ENCODE assay signal across 21 mouse cellular contexts in the genomic region with DNA sequence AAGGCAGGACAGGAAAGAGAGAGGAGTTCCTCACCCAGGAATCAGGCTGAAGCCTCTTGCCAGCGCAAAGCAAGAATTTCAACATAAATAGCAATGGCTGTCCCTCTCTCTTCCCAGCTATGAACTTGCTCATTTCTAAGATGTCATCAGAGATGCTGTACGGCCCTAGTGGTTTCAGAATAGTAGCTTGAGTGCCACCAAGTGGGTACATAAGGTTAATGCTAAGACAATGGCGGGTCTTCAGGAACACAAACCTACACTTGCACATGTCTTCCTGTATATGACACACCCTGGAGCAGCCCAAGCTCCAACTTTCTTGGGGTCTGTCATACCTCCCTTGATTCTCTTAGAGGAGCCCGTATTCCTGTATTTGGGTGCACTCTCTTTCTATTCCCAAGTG. TPM values are rescaled to one million over a fixed set of nuclear protein-coding genes. Genes with fewer than 3 reads are reported as not detected.
DNase-seq lines count a peak whose midpoint lies in the region; ATAC-seq and TF ChIP-seq lines count a peak whose summit lies in the region.
"Had no signal": no experiment of that assay in that cellular context is flagged by ENCODE, and none has a peak within 500 bp of the region (broad histone marks: within the 10 kb centered on the region; RNA-seq: fewer than 3 reads in every experiment).

No protein-coding gene starts in this region.

- no peak for ATAC-seq in intestine, postnatal 0 days
- no peak for ATAC-seq in intestine, embryonic 15.5 days
- peak; percentile 78 for ATAC-seq in granulocyte monocyte progenitor cell, adult 5-6 weeks (replicated peaks; ENCODE audit: poor library complexity, severe bottlenecking)
- no peak for ATAC-seq in erythroid progenitor cell, adult 5-6 weeks (replicated peaks; ENCODE audit: low FRiP score, poor library complexity, severe bottlenecking)
- ATAC-seq: forebrain, embryonic 13.5 days; intestine, embryonic 16.5 days had no signal

- no peaks in the 10 kb centered on the region for H3K9me3 ChIP-seq in intestine, postnatal 0 days (ENCODE audit: control insufficient read depth)
- no peaks in the 10 kb centered on the region for H3K9me3 ChIP-seq in intestine, embryonic 15.5 days
- H3K9me3 ChIP-seq: embryonic facial prominence, embryonic 13.5 days; forebrain, embryonic 13.5 days; heart, embryonic 10.5 days; midbrain, embryonic 10.5 days had no signal

- peak; percentile 37 for TF ChIP-seq CTCF in intestine, postnatal 0 days (IDR thresholded peaks at IDR 0.05; ENCODE audit: low read depth)
- no peak for TF ChIP-seq CTCF in thymus, adult 2 months (IDR thresholded peaks at IDR 0.05; ENCODE audit: borderline replicate concordance, control insufficient read depth, extremely low read depth, insufficient read depth, low read length, poor library complexity)

- WGBS in intestine, postnatal 0 days: 76% methylated on average over 4 of the region's 4 CpGs
- 67% methylated on average over 4 of the region's 4 CpGs for WGBS in intestine, embryonic 15.5 days
- WGBS in thymus, adult 2 months: 64% methylated on average over 4 of the region's 4 CpGs

- H3K36me3 ChIP-seq in intestine, postnatal 0 days (ENCODE audit: control insufficient read depth, insufficient read depth): no peaks in the 10 kb centered on the region
- no peaks in the 10 kb centered on the region for H3K36me3 ChIP-seq in intestine, embryonic 15.5 days
- H3K36me3 ChIP-seq in thymus, adult 2 months (ENCODE audit: control insufficient read depth, insufficient read depth, low read length): no peaks in the 10 kb centered on the region
- H3K36me3 ChIP-seq: embryonic facial prominence, embryonic 13.5 days; heart, embryonic 10.5 days; limb, embryonic 12.5 days; midbrain, embryonic 10.5 days had no signal

- no peak overlapping the region for H3K27ac ChIP-seq in intestine, postnatal 0 days (ENCODE audit: low read depth, low read length)
- no peak overlapping the region for H3K27ac ChIP-seq in intestine, embryonic 15.5 days
- no peak overlapping the region for H3K27ac ChIP-seq in thymus, adult 2 months (ENCODE audit: control insufficient read depth, insufficient read depth, low read length)
- H3K27ac ChIP-seq: embryonic facial prominence, embryonic 13.5 days; forebrain, embryonic 13.5 days; gastrocnemius, adult 2 months; heart, embryonic 10.5 days; limb, embryonic 12.5 days; midbrain, embryonic 10.5 days had no signal

- H3K4me1 ChIP-seq in intestine, postnatal 0 days (replicated peaks; ENCODE audit: control insufficient read depth, insufficient read depth, low read length): no peaks in the 10 kb centered on the region
- no peaks in the 10 kb centered on the region for H3K4me1 ChIP-seq in intestine, embryonic 15.5 days (replicated peaks)
- H3K4me1 ChIP-seq in thymus, adult 2 months (replicated peaks; ENCODE audit: control insufficient read depth, insufficient read depth, low read length): no peaks in the 10 kb centered on the region
- H3K4me1 ChIP-seq: embryonic facial prominence, embryonic 13.5 days; forebrain, embryonic 13.5 days; heart, embryonic 10.5 days; limb, embryonic 12.5 days; midbrain, embryonic 10.5 days had no signal

- no peak overlapping the region for H3K4me3 ChIP-seq in intestine, postnatal 0 days (ENCODE audit: low read depth, low read length)
- H3K4me3 ChIP-seq in intestine, embryonic 15.5 days (replicated peaks): no peak overlapping the region
- no peak overlapping the region for H3K4me3 ChIP-seq in thymus, adult 2 months (ENCODE audit: control insufficient read depth, insufficient read depth, low read length)
- H3K4me3 ChIP-seq: embryonic facial prominence, embryonic 13.5 days; forebrain, embryonic 13.5 days; gastrocnemius, adult 2 months; heart, embryonic 10.5 days; limb, embryonic 12.5 days; midbrain, embryonic 10.5 days had no signal

- peak; percentile 7 for DNase-seq in thymus, adult 2 months
- DNase-seq in thymus, adult 18-20 months: no peak
- DNase-seq in thymus, postnatal 25 days: peak; percentile 13
- DNase-seq in cerebellum, adult 11-12 months: no peak
- DNase-seq: adrenal gland, adult 8-10 months; cerebellum, postnatal 14 days; gastrocnemius, adult 2 months; kidney, postnatal 4 days had no signal

- H3K9ac ChIP-seq in intestine, postnatal 0 days (ENCODE audit: low read depth, low read length): no peak overlapping the region
- H3K9ac ChIP-seq in intestine, embryonic 15.5 days: no peak overlapping the region
- H3K9ac ChIP-seq: embryonic facial prominence, embryonic 13.5 days; forebrain, embryonic 13.5 days; limb, embryonic 12.5 days had no signal

- H3K27me3 ChIP-seq in intestine, postnatal 0 days (replicated peaks; ENCODE audit: control insufficient read depth, insufficient read depth, low read length): no peaks in the 10 kb centered on the region
- no peaks in the 10 kb centered on the region for H3K27me3 ChIP-seq in intestine, embryonic 15.5 days (replicated peaks)
- H3K27me3 ChIP-seq in thymus, adult 2 months (ENCODE audit: control insufficient read depth, insufficient read depth, low read length): no peaks in the 10 kb centered on the region
- H3K27me3 ChIP-seq: embryonic facial prominence, embryonic 13.5 days; forebrain, embryonic 13.5 days; limb, embryonic 12.5 days had no signal

- H3K4me2 ChIP-seq in intestine, postnatal 0 days (replicated peaks; ENCODE audit: low read depth): no peak overlapping the region
- no peak overlapping the region for H3K4me2 ChIP-seq in intestine, embryonic 15.5 days (replicated peaks)
- H3K4me2 ChIP-seq: embryonic facial prominence, embryonic 13.5 days; forebrain, embryonic 13.5 days; limb, embryonic 12.5 days had no signal

- no peak for TF ChIP-seq POLR2A in thymus, adult 2 months (IDR thresholded peaks at IDR 0.05; ENCODE audit: control insufficient read depth, extremely low read depth, insufficient read depth, low read length, poor library complexity)

RNA-seq across cellular contexts. Expression of a gene that starts 32.0 kb away (rescaled TPM):
- polyA plus RNA-seq in intestine, postnatal 0 days (2015; fragmentation: Nextera tagmentation; extraction: Ambion mirVana): 1.5 and 2.3 TPM in 2 replicates
- polyA plus RNA-seq in intestine, embryonic 15.5 days (2015; fragmentation: Nextera tagmentation; extraction: Ambion mirVana): 5.4 and 5.6 TPM in 2 replicates
- polyA plus RNA-seq in thymus, adult 2 months (2012; rRNA removed): 1.9 and 2.0 TPM in 2 replicates
- 1.1 and 2.5 TPM in 2 replicates for total RNA-seq in granulocyte monocyte progenitor cell, adult 5-6 weeks (2014; fragmentation: Nextera tagmentation)
- 0.56 and 1.9 TPM in 2 replicates for total RNA-seq in granulocyte monocyte progenitor cell, adult 5-6 weeks (2017)
- 0.42 TPM in 1 of 2 replicates, not detected in the other for total RNA-seq in erythroid progenitor cell, adult 5-6 weeks (2015; ENCODE audit: low replicate concordance)
- total RNA-seq in erythroid progenitor cell, adult 5-6 weeks (2017; ENCODE audit: low replicate concordance): 0.26 and 0.83 TPM in 2 replicates

RNA-seq across cellular contexts. Expression of a gene that starts 51.3 kb away (rescaled TPM):
- polyA plus RNA-seq in intestine, postnatal 0 days (2015; fragmentation: Nextera tagmentation; extraction: Ambion mirVana): 62.2 and 67.7 TPM in 2 replicates
- polyA plus RNA-seq in intestine, embryonic 15.5 days (2015; fragmentation: Nextera tagmentation; extraction: Ambion mirVana): 71.8 and 72.4 TPM in 2 replicates
- polyA plus RNA-seq in thymus, adult 2 months (2012; rRNA removed): 43.0 and 47.5 TPM in 2 replicates
- 16.7 and 34.1 TPM in 2 replicates for total RNA-seq in granulocyte monocyte progenitor cell, adult 5-6 weeks (2014; fragmentation: Nextera tagmentation)
- total RNA-seq in granulocyte monocyte progenitor cell, adult 5-6 weeks (2017): 15.9 and 23.7 TPM in 2 replicates
- total RNA-seq in erythroid progenitor cell, adult 5-6 weeks (2015; ENCODE audit: low replicate concordance): 1.8 and 3.8 TPM in 2 replicates
- 3.0 and 4.5 TPM in 2 replicates for total RNA-seq in erythroid progenitor cell, adult 5-6 weeks (2017; ENCODE audit: low replicate concordance)

RNA-seq across cellular contexts. Expression of a gene that starts 51.4 kb away (rescaled TPM):
- 31.9 and 32.3 TPM in 2 replicates for polyA plus RNA-seq in intestine, postnatal 0 days (2015; fragmentation: Nextera tagmentation; extraction: Ambion mirVana)
- polyA plus RNA-seq in intestine, embryonic 15.5 days (2015; fragmentation: Nextera tagmentation; extraction: Ambion mirVana): 17.3 and 20.9 TPM in 2 replicates
- polyA plus RNA-seq in thymus, adult 2 months (2012; rRNA removed): 6.0 and 6.9 TPM in 2 replicates
- total RNA-seq in granulocyte monocyte progenitor cell, adult 5-6 weeks (2014; fragmentation: Nextera tagmentation): 5.7 TPM in 2 replicates
- total RNA-seq in granulocyte monocyte progenitor cell, adult 5-6 weeks (2017): 3.6 and 5.4 TPM in 2 replicates
- total RNA-seq in erythroid progenitor cell, adult 5-6 weeks (2015; ENCODE audit: low replicate concordance): 2.9 TPM in 1 of 2 replicates, not detected in the other
- 0.53 TPM in 1 of 2 replicates, not detected in the other for total RNA-seq in erythroid progenitor cell, adult 5-6 weeks (2017; ENCODE audit: low replicate concordance)

RNA-seq across cellular contexts. Expression of a gene that starts 53.2 kb away (rescaled TPM):
- polyA plus RNA-seq in intestine, postnatal 0 days (2015; fragmentation: Nextera tagmentation; extraction: Ambion mirVana): not detected in 2 replicates
- not detected in 2 replicates for polyA plus RNA-seq in intestine, embryonic 15.5 days (2015; fragmentation: Nextera tagmentation; extraction: Ambion mirVana)
- not detected in 2 replicates for polyA plus RNA-seq in thymus, adult 2 months (2012; rRNA removed)
- total RNA-seq in granulocyte monocyte progenitor cell, adult 5-6 weeks (2014; fragmentation: Nextera tagmentation): not detected in 2 replicates
- not detected in 2 replicates for total RNA-seq in granulocyte monocyte progenitor cell, adult 5-6 weeks (2017)
- not detected in 2 replicates for total RNA-seq in erythroid progenitor cell, adult 5-6 weeks (2015; ENCODE audit: low replicate concordance)
- not detected in 2 replicates for total RNA-seq in erythroid progenitor cell, adult 5-6 weeks (2017; ENCODE audit: low replicate concordance)
- total RNA-seq: adrenal gland, adult 8-10 months; gastrocnemius, adult 2 months; heart, postnatal 25 days; left cerebral cortex, adult 18-20 months had no signal
- polyA plus RNA-seq: embryonic facial prominence, embryonic 13.5 days; forebrain, embryonic 13.5 days; heart, embryonic 10.5 days; intestine, embryonic 16.5 days; limb, embryonic 12.5 days; liver, embryonic 16.5 days; midbrain, embryonic 10.5 days had no signal

Comparison
In these comparisons a context has a peak if more than half of its experiments do, and no peak if none do; other contexts are left out.
1. DNase-seq: peak in thymus, adult 2 months (single experiment) and thymus, postnatal 25 days (single experiment); none in thymus, adult 18-20 months (0 of 2) and cerebellum, adult 11-12 months (single experiment).